Mouse (Mus musculus) cortical plate, adult 2 months (tissue): Measurements from ENCODE around the gene Dnajb13.

ENCODE experiments used
- CTCF ChIP-seq: fragments of 200-500 bp; IDR thresholded peaks from 2 replicates; pipeline ENCODE4 v1.5.1; 2011; ENCODE audit warnings: mild to moderate bottlenecking, control low read depth, low read length; ENCODE audit not compliant: insufficient read depth; ENCODE audit errors: extremely low read depth
- POLR2A ChIP-seq: fragments of 200-500 bp; IDR thresholded peaks from 2 replicates; pipeline ENCODE4 v1.6.1; 2011; ENCODE audit warnings: mild to moderate bottlenecking, low read length, control low read depth; ENCODE audit not compliant: insufficient read depth; ENCODE audit errors: extremely low read depth

GRCm38 (mm10) chr7:100472777-100473176 lies 42.0 kb downstream of the Dnajb13 start, which contains the start of gene Ucp3:
- TF ChIP-seq CTCF (no peak), POLR2A (no peak)
